Mouse (Mus musculus) erythroblast, adult 5-6 weeks (primary cell): ENCODE results near the gene Ssb. TPM values are rescaled to one million over a fixed set of nuclear protein-coding genes. Genes with fewer than 3 reads are reported as not detected.
A peak's percentile ranks its signal among the peaks of the same experiment; 100 is the strongest.
"Not testable (repeated sequence)": the region's sequence is repeated elsewhere in the genome, so short reads cannot be mapped to it uniquely, and the experiment has no call there.

Source experiments
- ATAC-seq: replicated peaks from 2 replicates; pipeline ENCODE4 v1.8.0; 2016; ENCODE audit warnings: moderate number of reproducible peaks, mild to moderate bottlenecking, moderate TSS enrichment, inconsistent platforms; ENCODE audit not compliant: poor library complexity, low FRiP score, severe bottlenecking
- total RNA-seq, 2 experiments: library from RNA; stranded (forward) in 1 of 2; stranded (reverse) in 1 of 2; fragments of 150-400 nt in 1 of 2; fragments of 200-764, 138-1000 nt in 1 of 2; gene quantifications; 2 replicates each; pipeline versions ENCODE4 v1.2.3 to v1.2.4; 2015 to 2017; ENCODE audit warnings: low replicate concordance in 2 of 2

Gene Ssb
- total RNA-seq, 2 experiments from 2014 or later, result 90.3 to 98.7 TPM

DNA sequence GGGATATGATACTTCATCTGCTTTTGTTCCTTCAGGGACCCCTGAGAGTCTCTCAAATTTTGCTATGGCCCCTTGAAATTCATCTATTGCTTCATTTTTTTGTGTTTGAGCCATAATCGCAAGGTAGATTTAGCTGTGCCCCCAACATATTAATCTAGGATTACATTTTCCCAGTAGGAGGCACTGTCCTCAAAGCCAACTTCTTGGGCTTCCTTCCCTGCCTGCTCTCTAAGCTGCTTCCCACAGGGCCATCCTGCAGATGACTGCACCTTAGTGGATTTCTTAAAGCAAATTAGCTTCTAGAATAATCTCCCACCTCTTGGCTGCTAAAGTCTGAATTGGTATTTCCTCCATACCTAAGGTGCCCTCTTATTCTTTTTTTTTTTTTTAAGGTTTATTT, 3.5 kb upstream of the Ssb start:
- no peak for ATAC-seq

GRCm38 (mm10) chr2:69860972-69861452, 350 bp upstream of the Ssb start:
- ATAC-seq, result peak; percentile 68

- ATAC-seq, result peak; percentile 34
These were observed 825 bp downstream of the Ssb start for GRCm38 (mm10) chr2:69862117-69862657.

DNA sequence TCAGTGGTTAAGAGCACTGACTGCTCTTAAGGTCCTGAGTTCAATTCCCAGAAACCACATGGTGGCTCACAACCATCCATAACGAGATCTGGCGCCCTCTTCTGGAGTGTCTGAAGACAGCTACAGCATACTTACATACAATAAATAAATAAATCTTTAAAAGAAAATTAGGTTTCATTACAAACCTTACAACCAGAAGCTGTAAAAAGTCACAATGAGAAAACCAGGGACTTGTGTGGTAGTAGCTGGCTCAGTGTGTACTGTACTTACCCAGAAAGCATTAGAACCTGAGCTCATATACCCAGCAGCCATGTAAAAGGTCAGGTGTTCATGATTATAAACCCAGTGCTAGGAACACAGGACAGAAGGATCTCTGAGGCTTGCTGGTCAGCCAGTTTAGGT, 22.6 kb downstream of the Ssb start:
- peak; percentile 30 for ATAC-seq

DNA sequence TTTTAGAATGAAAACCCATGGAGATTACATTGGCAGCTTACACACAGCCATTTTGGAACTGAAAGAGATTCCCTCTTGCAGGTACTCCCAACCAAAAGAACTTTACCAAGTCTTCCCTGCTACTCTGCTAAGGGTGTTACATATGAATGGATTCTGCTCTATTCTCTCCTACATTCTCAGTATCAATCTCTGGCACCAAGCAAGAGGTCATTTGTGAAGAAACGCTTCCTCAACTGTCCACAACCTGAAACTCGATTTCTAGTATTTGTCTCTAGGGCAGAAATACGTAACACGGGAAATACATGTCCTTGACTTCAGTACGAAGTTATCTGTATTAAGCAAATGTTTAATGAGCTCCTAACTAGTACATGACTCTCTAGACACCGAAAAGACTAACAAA, 23.2 kb downstream of the Ssb start:
- ATAC-seq, result peak; percentile 19; the same call in 1 of the 2 replicates

GRCm38 (mm10) chr2:69885050-69885449, 23.7 kb downstream of the Ssb start:
- 0 out of 2 replicates have a peak, but pooled peaks have one; percentile 34 for ATAC-seq

DNA sequence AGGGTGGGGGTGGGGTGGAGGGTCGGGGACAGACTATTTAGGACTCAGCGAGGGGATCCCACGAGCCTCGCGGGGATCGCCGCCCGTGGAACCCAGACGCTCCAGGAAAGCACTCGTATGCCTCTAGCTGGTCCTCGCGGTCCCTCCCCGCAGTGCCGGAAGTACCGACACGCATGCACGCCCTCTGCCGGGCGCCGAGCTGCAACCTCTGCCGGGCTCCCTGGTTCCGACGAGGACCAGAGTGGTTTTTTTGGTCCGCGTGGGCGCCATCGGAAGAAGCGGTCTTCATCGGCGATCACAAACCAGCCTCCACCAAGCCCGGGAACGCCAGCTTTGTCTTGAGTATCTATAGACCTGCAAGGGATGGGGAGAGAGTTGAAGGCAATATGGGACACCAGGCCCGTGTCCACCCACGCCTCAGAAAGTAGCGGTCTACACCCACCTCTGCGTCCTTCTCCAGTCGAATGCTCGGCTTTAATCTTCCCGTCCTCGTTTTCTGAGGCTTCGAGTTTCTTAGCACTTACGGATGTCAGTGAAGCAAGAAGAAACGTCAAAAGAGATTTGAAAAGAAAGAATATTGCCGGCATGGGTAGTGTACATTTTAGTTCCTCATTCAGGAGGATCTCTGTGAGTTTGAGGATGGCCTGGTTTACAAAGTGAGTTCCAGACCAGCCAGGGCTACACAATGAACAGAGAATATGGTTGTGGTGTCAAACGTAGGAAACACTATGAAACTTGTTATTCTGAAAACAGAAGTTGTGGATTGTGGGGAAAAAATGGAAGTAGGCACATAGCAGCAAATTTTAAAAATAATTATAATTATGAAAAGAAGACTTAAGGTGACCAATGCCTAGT, 24.3 kb downstream of the Ssb start, which contains the start of gene Mettl5:
TSS of gene Mettl5 (minus strand) at position 165 of the 855 bp plus-strand sequence.
- peak; percentile 99 for ATAC-seq

DNA sequence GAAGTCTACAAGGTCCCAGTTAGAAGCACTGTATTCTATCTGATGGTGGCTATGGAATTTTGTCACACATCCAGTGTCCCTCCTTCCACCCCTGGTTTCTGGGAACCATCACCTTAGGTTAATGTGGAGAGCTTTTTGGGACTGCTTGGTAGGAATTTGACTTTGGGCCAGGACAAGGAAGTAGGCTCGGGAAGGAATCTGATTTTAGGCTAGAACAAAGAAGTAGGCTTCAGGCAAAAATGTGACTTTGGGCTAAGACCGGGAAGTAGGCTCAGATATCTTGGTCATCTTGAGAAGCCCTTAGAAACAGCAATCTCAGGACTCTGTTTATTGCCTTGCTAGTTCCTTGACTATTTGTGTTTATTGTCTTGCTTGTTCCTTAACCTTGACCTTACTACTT, 27.6 kb downstream of the Ssb start:
- ATAC-seq, result no peak

DNA sequence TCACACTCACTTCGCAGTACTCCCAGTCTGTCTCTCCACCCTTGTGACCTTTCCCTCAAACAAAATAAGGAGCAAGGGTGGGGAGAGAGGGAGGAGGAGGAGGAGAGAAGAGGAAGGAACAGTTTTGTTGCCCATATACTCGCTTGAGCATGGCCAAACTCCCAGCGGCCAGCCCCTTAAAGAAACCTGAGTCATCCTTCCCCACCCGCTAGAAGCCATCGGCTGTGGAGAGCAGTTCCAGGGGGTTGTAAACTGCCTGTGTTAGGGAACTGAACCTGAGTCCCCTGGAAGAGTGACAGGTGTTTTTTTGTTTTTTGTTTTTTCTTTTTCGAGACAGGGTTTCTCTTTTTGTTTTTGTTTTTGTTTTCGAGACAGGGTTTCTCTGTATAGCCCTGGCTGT, 29.5 kb downstream of the Ssb start:
- ATAC-seq, result no peak

DNA sequence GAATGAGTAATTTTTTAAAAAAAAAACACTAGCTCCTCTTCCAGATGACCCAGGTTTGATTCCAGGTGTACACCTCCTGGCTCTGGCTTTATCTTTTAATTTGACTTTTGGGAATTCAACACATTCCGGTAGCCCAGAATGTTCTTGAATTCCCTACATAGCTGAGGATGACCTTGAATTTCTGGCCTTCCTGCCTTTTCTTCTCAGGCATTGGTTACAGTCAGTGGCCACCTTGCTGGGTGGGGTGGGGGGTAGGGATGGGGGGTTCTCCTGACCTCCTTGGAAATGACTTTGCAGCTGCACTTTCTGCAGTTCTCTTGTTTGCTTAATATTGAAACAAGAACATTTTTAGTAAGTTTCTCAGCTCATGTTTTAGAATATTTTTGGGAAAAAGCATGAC, 31.8 kb downstream of the Ssb start:
- ATAC-seq, result no peak

DNA sequence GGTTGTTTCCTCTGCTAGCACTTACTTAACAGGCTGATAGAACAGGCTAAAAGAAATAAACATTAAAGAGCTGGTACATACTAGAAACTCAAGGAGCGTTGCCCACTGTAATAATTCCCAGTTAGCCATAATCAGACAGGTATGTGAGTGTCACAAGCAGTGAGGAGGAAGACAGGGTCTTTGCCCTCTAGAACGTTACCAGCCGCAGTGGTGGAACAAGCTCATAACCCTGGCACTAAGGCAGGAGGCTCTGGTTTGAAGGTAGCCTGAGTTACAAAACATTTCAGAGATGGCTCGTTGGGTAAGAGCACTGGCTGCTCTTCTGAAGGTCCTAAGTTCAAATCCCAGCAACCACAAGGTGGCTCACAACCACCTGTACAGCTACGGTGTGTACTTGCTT, 32.5 kb downstream of the Ssb start:
- ATAC-seq, result no peak

DNA sequence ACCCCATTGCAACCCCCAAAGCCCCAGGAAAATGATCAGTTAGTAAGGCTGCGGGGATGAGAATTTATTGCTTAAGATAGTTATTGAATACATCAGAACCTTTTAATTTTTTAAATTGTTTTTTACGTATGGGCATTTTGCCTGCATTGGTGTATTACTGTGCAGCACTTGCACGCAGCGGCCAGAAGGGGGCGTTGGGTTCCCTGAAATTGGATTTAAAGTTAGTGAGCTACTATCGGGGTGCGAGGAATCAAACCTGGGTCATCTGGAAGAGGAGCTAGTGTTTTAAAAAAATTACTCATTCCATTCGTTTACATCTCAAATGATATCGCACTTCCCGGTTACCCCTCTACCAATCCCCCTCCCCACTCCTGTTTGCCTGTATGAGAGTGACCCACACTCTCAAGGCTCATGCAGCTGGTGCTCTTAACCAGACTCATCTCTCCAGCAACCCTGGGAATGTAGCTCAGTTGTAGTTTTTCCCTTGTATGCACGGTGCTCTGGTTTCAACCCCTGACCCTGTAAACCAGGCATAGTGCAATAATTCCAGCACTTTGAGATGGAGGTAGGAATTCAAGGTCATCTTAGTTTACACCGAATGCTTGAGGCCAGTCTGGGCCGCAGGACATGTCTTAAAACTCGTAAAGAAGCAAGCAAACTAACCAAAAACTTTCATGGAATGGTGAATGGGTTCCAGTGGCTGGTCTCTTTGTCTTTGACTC, 34.3 kb downstream of the Ssb start:
- no peak for ATAC-seq

GRCm38 (mm10) chr2:69896224-69896581, 34.8 kb downstream of the Ssb start:
- no peak for ATAC-seq

DNA sequence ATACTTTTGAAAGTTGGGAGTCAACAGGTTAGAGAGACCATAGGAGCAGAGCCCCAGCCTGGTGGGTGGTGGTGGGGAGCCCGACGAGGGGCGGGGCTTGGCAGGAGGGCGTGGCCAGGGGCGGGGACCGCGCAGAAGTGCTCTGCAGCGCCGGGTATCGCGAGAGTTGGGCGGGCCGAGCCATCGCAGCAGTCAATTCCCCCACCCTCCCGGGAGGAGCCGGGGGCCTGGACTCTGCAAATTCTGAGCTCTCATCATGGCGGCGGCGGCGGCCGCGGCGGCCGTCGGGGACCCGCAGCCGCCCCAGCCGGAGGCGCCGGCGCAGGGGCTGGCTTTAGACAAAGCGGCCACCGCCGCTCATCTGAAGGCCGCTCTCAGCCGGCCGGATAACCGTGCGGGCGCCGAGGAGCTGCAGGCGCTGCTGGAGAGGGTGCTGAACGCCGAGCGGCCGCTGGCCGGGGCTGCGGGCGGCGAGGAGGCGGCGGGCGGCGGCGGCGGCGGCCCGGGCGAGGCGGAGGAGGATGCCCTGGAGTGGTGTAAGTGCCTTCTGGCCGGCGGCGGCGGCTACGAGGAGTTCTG, 35.8 kb downstream of the Ssb start, which contains the start of gene Ubr3:
TSS of gene Ubr3 (plus strand) at position 208 of the 579 bp plus-strand sequence.
- ATAC-seq, result peak; percentile 90

- ATAC-seq, result peak; percentile 78
These were observed 36.5 kb downstream of the Ssb start for GRCm38 (mm10) chr2:69897618-69898575.

- ATAC-seq, result no peak
These were observed 42.2 kb downstream of the Ssb start for GRCm38 (mm10) chr2:69903541-69903940.

GRCm38 (mm10) chr2:69907394-69907793, 46.0 kb downstream of the Ssb start:
- ATAC-seq, result not testable (repeated sequence)

- ATAC-seq, result no peak
These were observed 51.4 kb downstream of the Ssb start for GRCm38 (mm10) chr2:69912801-69913200.

DNA sequence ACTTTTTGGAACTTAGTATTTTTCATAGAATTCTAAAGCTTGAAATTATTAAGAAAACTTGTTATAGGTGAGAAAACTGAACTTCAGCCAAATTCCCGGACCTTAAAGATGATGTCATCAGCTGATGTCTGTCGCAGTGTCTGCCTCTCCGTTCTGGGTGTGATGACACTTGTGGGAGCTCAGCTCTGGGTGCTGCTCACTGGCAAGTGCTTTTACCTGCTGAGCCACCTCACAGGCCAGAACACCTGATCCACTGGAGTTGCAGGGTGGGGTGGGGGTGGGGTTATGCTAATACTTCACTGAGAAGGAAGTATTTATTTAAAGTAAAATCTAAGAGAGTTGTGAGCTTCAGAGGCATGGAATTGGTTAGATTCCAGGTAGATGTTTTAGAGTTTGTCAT, 55.9 kb downstream of the Ssb start:
- ATAC-seq, result no peak
